Mouse (Mus musculus): ENCODE data around the gene Rpp25. TPM values are rescaled to one million over a fixed set of nuclear protein-coding genes. Genes with fewer than 3 reads are reported as not detected.
A peak's percentile ranks its signal among the peaks of the same experiment; 100 is the strongest.

Gene Rpp25
- polyA plus RNA-seq, 1 experiment = 0.22 TPM

GRCm38 (mm10) chr9:57517113-57517512 lies 13.3 kb downstream of the Rpp25 start:
- Histone ChIP-seq H3K4me1 (ENCODE audit: control insufficient read depth, insufficient read depth, insufficient read length) (no peaks in the 10 kb centered on the region), H3K27me3 (ENCODE audit: control insufficient read depth, insufficient read depth, low read length) (no peaks in the 10 kb centered on the region), H3K27ac (ENCODE audit: insufficient read depth, low read length) (no peak overlapping the region), H3K4me3 (ENCODE audit: extremely low read depth, insufficient read depth, insufficient read length) (no peak overlapping the region), H3K36me3 (ENCODE audit: control insufficient read depth, insufficient read depth, low read length) (no peaks in the 10 kb centered on the region)
- 12% methylated on average over 3 of the region's 3 CpGs for WGBS
- peak; percentile 55; the same call in 1 of the 2 replicates for TF ChIP-seq CTCF (IDR thresholded peaks at IDR 0.05; ENCODE audit: extremely low read depth, insufficient read depth, insufficient read length, insufficient replicate concordance)
- no peak for TF ChIP-seq POLR2A (IDR thresholded peaks at IDR 0.05; ENCODE audit: low read depth, low read length)
- DNase-seq (ENCODE audit: low read depth in 1 of 2, low spot score in 2 of 2) = peak; percentile 52 to 64

DNA sequence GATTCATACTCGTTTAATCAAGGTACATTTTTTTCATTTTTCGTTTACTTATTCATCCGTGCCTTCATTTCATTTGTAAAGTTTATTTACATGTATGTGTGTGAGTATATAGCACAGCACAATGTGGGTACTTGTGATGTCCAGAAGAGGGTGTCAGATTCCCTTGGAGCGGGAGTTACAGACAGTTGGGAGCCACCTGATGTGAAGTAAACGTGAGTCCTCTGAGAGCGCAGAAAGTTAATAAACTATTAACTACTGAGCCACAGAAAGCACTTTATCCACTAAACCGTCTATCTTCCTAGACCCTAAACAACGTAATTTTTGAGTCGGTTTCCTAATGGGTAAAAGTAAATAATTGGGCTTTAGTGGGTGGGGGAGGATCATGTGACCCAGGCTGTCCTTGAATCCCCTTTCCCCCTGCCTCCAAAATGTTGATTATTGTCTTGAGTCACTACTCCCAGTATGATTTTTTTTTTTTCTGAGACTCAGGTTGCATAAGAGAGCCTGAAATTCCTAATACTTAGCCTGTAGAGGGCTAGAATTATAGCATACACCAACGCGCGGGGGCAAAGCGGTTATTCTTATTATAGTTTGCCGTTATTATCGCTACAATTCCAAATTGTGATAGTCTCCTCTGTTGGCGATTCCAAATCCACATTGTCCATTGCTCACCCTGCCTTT lies 16.7 kb downstream of the Rpp25 start:
- Histone ChIP-seq H3K4me1 (ENCODE audit: control insufficient read depth, insufficient read depth, insufficient read length) (peaks cover 8% of the 10 kb centered on the region), H3K4me3 (ENCODE audit: extremely low read depth, insufficient read depth, insufficient read length) (peak overlapping the region; percentile 81), H3K27ac (ENCODE audit: insufficient read depth, low read length) (peak overlapping the region; percentile 50; the same call in 1 of the 2 replicates), H3K27me3 (ENCODE audit: control insufficient read depth, insufficient read depth, low read length) (no peaks in the 10 kb centered on the region), H3K36me3 (ENCODE audit: control insufficient read depth, insufficient read depth, low read length) (no peaks in the 10 kb centered on the region)
- TF ChIP-seq POLR2A (IDR thresholded peaks at IDR 0.05; ENCODE audit: low read depth, low read length) (no peak), CTCF (IDR thresholded peaks at IDR 0.05; ENCODE audit: extremely low read depth, insufficient read depth, insufficient read length, insufficient replicate concordance) (no peak)
- no peak for DNase-seq (ENCODE audit: low read depth in 1 of 2, low spot score in 2 of 2)
- whole genome bisulfite sequencing = 34% methylated on average over 16 of the region's 16 CpGs

GRCm38 (mm10) chr9:57521056-57521911 lies 17.5 kb downstream of the Rpp25 start, which contains the start of gene Cox5a:
TSS of gene Cox5a (plus strand) at chr9:57521274.
- H3K36me3 ChIP-seq (ENCODE audit: control insufficient read depth, insufficient read depth, low read length) = no peaks in the 10 kb centered on the region
- H3K4me3 ChIP-seq (ENCODE audit: extremely low read depth, insufficient read depth, insufficient read length) = peak within 1 kb of the TSS; percentile 81
- peak; percentile 88 for TF ChIP-seq POLR2A (IDR thresholded peaks at IDR 0.05; ENCODE audit: low read depth, low read length)
- no peak for TF ChIP-seq CTCF (IDR thresholded peaks at IDR 0.05; ENCODE audit: extremely low read depth, insufficient read depth, insufficient read length, insufficient replicate concordance)
- peak within 1 kb of the TSS; percentile 82 for H3K27ac ChIP-seq (ENCODE audit: insufficient read depth, low read length)
- DNase-seq (ENCODE audit: low read depth in 1 of 2, low spot score in 2 of 2) = peak; percentile 80 to 89
- H3K4me1 ChIP-seq (ENCODE audit: control insufficient read depth, insufficient read depth, insufficient read length) = peaks cover 8% of the 10 kb centered on the region
- under 1% methylated on average over 95 of the region's 95 CpGs for WGBS
- no peaks in the 10 kb centered on the region for H3K27me3 ChIP-seq (ENCODE audit: control insufficient read depth, insufficient read depth, low read length)

GRCm38 (mm10) chr9:57522114-57522860 lies 18.5 kb downstream of the Rpp25 start:
- 32% methylated on average over 7 of the region's 7 CpGs for WGBS
- Histone ChIP-seq H3K4me1 (ENCODE audit: control insufficient read depth, insufficient read depth, insufficient read length) (peaks cover 8% of the 10 kb centered on the region), H3K27me3 (ENCODE audit: control insufficient read depth, insufficient read depth, low read length) (no peaks in the 10 kb centered on the region), H3K36me3 (ENCODE audit: control insufficient read depth, insufficient read depth, low read length) (no peaks in the 10 kb centered on the region), H3K4me3 (ENCODE audit: extremely low read depth, insufficient read depth, insufficient read length) (peak overlapping the region; percentile 34), H3K27ac (ENCODE audit: insufficient read depth, low read length) (no peak overlapping the region)
- TF ChIP-seq CTCF (IDR thresholded peaks at IDR 0.05; ENCODE audit: extremely low read depth, insufficient read depth, insufficient read length, insufficient replicate concordance) (no peak), POLR2A (IDR thresholded peaks at IDR 0.05; ENCODE audit: low read depth, low read length) (no peak)
- no peak for DNase-seq (ENCODE audit: low read depth in 1 of 2, low spot score in 2 of 2)

- no peak for DNase-seq (ENCODE audit: low read depth in 1 of 2, low spot score in 2 of 2)
- H3K36me3 ChIP-seq (ENCODE audit: control insufficient read depth, insufficient read depth, low read length) = no peaks in the 10 kb centered on the region
- H3K4me1 ChIP-seq (ENCODE audit: control insufficient read depth, insufficient read depth, insufficient read length) = peaks cover 8% of the 10 kb centered on the region
- WGBS = 78% methylated on average over 4 of the region's 4 CpGs
- no peak overlapping the region for H3K4me3 ChIP-seq (ENCODE audit: extremely low read depth, insufficient read depth, insufficient read length)
- TF ChIP-seq POLR2A (IDR thresholded peaks at IDR 0.05; ENCODE audit: low read depth, low read length) = no peak
- no peak for TF ChIP-seq CTCF (IDR thresholded peaks at IDR 0.05; ENCODE audit: extremely low read depth, insufficient read depth, insufficient read length, insufficient replicate concordance)
- H3K27me3 ChIP-seq (ENCODE audit: control insufficient read depth, insufficient read depth, low read length) = no peaks in the 10 kb centered on the region
- no peak overlapping the region for H3K27ac ChIP-seq (ENCODE audit: insufficient read depth, low read length)
Observed at GRCm38 (mm10) chr9:57522861-57523246, 19.0 kb downstream of the Rpp25 start.

DNA sequence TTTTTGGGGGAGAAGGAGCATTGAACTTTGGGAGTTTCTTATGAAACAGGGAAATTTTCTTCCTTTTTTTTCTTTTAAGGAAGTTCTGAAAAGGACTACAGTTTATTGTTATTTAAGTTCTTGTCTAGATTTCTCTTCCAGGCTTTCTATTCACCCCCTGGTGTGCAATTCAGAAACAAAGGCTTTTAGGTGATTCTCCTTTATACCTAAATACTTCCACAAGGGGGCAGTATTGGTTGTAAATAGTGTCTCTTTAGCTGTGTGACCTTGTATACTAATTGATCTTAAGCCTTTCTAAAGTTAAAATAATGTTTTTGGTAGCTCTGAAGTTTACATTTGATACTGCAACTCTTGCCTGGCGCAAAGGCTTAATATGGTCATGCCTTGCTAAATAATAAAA lies 19.9 kb downstream of the Rpp25 start:
- Histone ChIP-seq H3K27ac (ENCODE audit: insufficient read depth, low read length) (no peak overlapping the region), H3K36me3 (ENCODE audit: control insufficient read depth, insufficient read depth, low read length) (peaks cover under 1% of the 10 kb centered on the region; the same call in 1 of the 2 replicates), H3K4me3 (ENCODE audit: extremely low read depth, insufficient read depth, insufficient read length) (no peak overlapping the region), H3K4me1 (ENCODE audit: control insufficient read depth, insufficient read depth, insufficient read length) (peaks cover 8% of the 10 kb centered on the region), H3K27me3 (ENCODE audit: control insufficient read depth, insufficient read depth, low read length) (no peaks in the 10 kb centered on the region)
- peak in 1 of 2 experiments; percentile 63 for DNase-seq (ENCODE audit: low read depth in 1 of 2, low spot score in 2 of 2)
- 60% methylated on average over 1 of the region's 1 CpGs for WGBS
- TF ChIP-seq POLR2A (IDR thresholded peaks at IDR 0.05; ENCODE audit: low read depth, low read length) (no peak), CTCF (IDR thresholded peaks at IDR 0.05; ENCODE audit: extremely low read depth, insufficient read depth, insufficient read length, insufficient replicate concordance) (no peak)
